Mouse (Mus musculus) liver (tissue): ENCODE results near the gene Themis2.
A peak's percentile ranks its signal among the peaks of the same experiment; 100 is the strongest.

Experiments
- DNase-seq: peaks from one replicate; pipeline ENCODE4 v3.0.0-alpha.2; 2020; ENCODE audit warnings: mixed read lengths

The Themis2 gene

DNA sequence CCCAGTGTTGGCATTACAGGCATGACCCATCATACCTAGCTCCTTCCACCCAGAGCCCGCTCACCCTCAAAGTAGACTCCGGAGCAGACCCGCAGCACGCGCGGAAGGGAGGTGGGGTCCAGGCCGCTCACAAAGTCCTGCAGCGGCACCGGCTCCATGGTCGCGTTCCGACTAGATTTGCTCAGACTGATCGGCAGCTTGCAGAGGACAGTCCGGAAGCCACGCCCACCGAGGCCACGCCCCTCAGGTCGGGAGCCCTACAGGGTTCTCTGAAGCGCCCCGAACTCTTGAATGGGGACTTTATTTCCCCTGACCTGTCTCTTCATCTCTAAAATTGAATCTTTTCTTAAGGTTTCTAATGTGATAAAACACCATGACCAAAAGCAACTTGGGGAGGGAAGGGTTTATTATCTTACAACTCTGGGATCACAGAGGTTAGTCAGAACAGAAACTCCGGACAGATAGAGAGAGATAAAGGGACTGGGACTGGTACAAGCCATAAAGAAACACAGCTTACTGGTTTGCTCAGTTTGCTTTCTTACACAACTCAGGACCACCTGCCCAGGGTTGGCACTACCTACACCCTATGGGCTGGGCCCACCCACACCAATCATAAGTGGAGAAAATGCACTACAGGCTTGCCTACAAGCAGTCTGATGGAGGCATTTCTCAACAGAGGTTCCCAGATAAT lies at the start of gene Themis2:
Gene Themis2 (minus strand): TSS at position 192 of the 691 bp plus-strand sequence.
- DNase-seq: peak; percentile 93

DNA sequence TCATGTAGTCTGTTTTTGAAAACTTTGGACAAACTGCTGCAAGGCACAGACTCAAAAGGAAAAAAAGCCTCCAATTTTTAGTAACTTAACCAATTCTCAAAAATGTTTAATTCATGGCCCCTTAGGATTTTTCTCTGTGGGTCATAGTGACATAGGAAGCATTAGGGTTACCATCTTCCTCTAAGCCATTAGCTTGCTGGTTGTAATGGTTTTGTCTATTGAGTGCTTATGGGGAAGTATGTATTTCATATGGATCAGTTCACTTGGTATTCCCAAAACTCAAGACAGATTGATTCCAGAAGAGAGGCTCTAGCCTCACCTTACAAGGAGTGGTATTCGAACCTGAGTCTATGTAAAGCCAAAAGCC lies 47.5 kb upstream of the Themis2 start:
- DNase-seq: no peak

DNA sequence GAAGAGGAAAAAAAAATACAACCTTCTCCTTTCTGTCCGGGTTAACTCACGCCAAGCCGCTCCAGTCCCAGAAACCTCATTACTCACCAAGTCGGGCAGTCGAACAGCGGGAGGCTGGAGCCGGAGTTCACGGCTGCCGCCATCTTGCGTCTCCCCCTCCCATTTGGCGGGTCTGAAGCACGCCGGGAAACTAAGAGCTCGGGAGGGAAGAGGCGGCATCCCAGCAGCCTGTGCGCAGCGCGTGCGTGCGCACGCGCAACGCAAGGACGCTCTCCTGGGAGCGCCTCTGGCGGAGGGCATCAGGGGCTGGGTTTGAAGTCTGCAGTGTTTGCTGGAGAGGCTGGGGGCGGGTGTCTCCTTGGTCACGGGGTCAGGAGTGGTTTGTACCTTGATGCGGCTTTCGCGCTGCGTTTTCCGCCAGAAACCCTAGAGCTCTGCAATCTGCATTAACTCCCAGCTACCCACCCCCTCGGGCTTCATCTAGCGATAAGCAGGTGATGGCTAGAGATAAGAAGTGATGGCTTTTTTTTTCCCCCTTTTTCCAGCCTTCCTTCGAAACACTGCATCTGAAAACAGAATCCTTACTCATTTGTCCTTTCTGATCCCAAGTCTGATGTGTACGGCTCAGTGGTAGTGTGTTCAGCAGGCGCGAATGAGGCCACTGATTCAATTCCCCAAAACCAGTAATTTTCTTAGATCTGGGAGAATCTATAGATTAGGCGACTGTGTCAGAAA lies 47.0 kb upstream of the Themis2 start, which contains the start of gene Ppp1r8:
Gene Ppp1r8 (minus strand): TSS at position 200 of the 735 bp plus-strand sequence.
- DNase-seq: peak; percentile 90

DNA sequence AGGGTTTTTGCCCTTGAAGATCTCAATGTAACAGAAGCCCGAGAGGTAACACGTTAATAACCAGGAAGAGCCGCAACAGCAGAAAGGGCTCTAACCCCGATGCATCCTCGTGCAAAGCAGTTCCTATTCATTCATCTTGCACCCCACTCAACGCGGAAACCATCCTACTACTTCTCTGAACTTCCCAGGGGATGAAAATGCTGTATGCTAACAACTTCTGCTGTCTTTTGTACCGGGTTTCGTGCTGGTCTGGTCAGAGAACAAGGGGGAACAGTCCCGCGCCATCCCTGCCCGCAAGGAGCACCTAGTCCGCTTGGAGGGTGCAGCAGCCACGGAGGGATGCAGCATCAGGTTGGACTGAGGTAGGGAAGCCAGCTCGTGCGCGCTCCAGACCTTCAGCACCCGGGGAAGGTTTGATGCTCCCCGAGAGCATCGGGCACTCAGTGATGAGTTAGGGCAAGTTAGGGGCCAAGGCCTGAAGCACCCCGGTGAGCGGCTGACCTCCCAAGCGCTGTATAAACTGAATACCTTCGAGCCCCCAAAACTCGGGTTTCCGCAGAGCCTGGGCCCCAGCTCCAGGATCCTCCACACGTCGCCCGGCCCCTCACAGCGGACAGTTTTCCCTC lies 46.2 kb upstream of the Themis2 start:
- DNase-seq: peak; percentile 51

DNA sequence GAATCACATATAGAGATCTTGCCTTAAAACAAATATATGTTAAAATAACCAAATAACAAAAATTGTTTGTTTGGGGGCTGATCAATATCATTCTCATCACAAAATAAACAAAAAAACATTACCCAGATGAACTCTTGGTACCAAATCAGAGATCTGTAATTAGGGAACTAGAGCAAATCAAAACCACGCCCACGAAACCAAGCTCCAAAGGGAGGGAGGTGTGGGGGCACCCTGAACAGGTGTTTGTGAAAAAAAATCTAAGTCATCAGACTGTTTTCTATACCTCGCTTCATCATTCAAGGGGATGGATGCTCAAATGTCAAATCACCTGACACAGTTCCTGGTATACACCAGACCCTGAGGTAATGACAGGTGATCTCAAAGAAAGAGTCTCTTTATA lies 45.3 kb upstream of the Themis2 start:
- DNase-seq: no peak

DNA sequence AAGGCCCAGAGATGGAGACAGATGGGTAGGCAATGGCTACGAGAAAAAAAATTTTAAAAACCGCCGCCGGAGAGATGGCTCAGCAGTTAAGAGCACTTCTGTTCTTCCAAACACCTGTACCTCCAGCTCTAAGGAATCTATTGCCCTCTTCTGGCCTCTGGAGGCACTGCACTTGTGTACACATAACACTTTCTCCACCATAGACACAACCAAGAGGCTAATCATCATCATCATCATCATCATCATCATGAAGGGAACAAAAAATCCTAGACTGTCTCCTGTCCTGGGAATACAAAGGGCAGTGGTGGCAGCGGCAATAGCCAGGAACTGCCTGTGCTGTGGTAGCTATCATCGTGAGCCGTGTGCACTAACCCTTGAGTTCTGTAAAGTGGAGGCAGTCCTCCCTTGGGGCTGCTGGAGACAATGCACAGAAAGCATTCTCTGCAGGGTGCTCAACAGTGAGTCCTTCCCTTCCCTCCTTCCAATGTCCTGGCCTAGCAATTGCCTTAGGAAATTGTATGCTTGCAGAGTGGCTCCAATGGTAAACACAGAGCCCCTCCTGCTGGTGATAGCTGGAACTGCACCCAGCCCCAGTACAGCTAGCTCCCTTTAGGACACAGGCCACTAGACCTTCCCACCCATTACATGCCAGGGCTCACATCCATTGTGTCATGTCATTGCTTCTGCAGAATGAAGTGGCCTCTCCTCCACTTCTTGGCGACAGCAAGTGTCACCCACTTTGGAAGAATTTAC lies 27.6 kb upstream of the Themis2 start:
- DNase-seq: peak; percentile 86

DNA sequence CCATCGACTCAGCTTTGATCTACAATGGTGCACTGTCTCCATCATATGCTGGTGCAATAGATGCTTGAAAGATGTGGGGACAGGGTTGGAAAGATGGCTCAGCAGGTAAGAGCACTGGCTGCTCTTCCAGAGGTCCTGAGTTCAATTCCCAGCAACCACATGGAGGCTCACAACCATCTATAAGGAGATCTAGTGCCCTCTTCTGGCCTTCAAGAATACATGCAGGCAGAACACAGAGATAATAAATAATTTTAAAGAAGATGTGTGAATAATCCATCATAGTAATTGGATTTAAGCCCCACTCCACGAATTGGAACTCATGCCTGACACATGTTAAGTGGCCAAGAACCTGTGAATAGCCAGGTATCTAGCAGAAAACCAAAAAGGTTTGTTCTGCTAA lies 22.3 kb upstream of the Themis2 start:
- no peak for DNase-seq

DNA sequence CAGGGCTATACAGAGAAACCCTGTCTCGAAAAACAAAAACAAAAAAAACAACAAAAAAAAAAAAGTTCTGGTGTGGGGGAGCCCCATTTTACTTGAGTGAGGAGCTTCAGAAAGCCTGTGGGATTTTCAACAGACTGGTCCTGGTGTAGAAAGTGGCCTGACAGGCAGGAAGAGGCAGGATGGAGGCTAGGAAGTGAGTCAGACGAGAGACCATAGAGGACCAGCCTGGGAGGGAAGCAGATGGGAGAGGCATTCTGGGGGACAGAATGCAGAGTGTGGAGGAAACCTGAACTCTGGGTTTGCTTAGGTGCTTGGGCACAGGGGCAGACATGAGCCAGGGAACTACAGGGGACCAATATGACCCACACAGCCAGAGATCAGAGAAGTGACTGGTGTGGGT lies 20.7 kb upstream of the Themis2 start:
- DNase-seq: no peak

DNA sequence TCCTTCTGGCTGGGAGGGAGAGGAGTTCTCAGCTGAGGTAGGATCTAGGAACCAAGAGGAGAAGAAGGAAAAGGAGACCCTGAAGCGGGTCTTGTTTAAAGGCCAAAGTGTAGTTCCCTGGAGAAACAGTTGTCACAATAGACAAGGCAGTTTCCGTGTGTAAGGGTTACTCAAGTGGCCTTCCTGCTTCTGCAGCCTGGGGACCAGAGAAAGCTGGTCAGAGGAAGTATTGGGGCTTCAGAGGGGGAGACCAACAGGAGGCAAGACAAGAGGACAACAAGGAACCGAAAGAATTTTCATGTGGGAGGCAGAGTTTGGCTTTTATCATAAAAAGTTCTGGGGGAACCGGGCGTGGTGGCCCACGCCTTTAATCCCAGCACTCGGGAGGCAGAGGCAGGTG lies 20.2 kb upstream of the Themis2 start:
- no peak for DNase-seq

DNA sequence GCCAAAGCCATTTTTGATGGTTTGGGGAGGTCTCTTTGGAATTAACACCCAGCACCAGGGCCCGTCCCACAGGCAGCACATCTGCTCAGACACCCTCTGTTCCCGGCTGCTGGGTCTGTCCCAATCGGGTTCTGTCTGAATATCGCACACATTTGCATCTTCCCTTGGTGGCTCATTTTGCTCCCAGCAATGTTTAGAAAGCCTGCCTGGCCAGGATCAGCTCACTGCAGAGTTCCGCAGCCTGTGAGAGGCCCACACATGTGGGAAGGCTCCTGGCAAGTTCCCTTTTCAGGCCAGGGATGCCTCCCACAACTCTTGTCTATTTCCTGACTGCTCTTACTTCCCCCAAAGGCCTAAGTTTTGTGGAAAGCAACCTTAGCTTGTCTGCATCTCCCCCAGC lies 13.4 kb upstream of the Themis2 start:
- DNase-seq: peak; percentile 19

DNA sequence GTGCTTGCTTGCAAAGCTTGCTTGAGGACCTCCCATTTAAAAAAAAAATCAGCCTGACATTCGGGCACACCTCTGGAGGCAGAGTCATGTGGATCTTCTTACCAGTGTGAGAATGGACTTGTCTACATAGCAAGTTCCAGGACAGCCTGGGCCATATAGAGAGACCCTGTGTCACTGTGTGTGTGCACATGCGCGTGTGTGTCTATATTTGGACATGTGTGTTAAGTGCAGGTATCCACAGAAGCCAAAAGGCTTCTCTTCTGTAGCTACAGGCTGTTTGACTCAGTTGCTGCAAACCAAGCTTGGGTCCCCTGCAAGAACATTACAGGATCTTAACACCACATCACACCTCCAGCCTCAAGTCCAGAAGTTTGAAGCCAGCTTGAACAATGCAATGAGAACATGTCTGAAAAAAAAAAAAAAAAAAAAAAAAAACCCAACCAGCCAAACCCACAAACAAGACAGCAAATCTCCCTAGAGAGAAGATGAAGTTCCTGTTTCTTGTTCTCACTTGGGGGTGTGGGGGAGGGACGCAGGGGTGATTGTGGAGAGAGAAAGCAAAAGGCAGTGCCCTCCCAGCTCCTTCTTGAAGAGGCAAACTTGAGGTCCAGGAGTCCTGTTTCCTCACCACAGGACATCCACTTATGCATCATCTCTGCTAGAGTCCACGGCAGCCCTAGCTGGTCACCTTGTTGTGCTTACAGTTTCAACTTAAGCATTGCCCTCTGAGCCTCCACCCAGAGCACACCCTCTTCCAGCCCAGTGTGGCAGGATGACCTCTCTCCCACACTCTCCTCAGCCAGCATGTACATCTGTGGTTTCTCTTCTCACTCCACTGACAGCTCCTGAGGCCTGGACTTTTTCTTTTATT lies 11.8 kb upstream of the Themis2 start:
- peak; percentile 29 for DNase-seq

DNA sequence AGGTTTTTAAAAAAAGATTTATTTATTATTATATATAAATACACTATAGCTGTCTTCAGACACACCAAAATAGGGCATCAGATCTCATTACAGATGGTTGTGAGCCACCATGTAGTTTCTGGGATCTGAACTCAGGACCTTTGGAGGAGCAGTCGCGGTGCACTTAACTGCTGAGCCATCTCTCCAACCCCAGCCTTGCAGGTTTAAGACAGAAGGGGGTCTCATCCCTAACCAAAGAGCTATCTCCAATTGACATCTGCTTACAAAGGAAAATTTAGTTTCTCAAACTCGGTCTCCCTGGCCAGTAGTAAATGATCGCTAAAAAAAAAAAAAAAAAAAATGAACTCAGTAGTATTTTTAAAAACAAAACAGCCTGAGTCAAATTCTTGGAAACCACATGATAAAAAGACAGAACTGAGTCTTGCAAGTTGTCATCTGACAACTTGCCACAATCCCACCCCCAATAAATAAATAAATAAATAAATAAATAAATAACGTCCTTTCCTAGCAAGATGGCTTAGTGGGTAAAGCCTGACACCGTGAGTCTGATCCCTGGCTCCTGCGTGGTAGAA lies 10.5 kb upstream of the Themis2 start:
- no peak for DNase-seq

DNA sequence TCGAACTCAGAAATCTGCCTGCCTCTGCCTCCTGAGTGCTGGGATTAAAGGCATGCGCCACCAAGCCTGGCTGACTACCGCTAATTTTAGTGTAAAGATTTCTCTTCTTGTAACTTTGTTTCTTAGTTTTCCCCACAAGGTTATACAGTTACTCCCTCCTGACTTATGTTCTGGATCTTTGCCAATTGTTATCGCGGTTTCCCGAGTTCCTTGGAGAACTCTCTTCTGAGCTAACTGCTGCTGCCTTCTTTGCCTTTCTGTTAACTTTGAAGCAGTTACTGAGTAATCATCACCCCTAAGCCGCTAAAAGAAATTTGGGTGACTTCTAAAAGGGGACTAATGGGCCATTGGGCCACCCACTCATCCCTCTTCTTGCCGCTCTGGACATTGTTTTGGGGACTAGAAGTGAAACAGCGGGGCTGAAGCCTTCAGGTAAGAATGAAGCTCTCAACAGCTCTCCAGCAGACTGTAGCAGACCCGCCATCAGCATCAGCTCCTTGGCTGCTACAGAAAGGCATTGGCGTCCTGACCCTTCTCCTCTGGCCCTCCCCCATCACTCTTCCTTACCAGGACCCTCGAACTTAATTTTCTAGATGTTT lies 9.5 kb upstream of the Themis2 start:
- DNase-seq: no peak

DNA sequence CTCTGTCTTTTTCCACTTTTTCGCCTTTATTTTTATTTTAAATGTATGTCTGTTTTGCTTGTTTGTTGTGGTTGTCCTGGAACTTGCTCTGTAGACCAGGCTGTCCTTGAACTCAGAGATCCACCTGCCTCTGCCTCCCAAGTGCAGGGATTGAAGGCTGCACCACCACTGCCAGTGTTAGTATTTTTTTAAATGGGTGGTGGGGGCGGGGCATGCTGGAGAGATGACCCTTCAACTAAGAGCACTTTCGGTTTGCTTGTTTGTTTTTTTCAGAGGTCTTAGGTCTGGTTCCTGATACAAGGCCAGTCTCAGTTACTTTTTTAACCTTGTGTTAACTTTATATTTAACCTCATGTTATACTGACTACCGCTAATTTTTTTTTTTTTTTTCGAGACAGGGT lies 9.0 kb upstream of the Themis2 start:
- no peak for DNase-seq

DNA sequence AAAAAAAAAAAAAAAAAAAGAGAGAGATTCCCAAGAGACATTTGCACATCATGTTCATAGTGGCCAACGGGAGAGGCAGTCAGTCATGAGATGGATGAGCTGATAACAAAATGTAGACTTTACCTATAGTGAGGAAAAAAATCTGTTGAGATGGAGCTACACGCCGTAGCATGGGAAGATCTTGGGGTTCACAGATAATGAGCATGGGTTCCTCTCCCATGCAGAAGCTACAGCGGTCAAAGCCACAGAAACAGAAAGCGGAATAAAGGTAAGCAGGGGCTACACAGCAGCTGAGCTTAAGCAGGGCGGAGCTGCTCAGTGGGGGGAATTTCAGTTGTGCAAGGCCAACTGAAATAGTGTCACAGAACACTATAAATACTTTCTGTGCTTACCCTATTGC lies 8.1 kb upstream of the Themis2 start:
- peak; percentile 29 for DNase-seq

DNA sequence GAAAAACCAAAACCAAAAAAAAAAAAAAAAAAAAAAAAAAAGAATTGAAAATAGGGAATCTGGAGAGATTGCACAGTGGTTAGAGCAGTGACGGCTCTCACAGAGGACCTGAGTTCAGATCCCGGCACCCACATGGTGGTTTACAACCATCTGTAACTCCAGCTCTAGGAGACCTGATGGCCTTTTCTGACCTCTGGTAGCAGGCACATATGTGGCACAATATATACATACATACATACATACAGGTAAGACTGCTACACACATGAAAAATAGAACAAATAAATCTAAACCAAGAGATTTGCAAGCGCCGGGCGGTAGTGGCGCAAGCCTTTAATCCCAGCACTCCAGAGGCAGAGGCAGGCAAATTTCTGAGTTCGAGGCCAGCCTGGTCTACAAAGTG lies 7.7 kb upstream of the Themis2 start:
- DNase-seq: no peak

DNA sequence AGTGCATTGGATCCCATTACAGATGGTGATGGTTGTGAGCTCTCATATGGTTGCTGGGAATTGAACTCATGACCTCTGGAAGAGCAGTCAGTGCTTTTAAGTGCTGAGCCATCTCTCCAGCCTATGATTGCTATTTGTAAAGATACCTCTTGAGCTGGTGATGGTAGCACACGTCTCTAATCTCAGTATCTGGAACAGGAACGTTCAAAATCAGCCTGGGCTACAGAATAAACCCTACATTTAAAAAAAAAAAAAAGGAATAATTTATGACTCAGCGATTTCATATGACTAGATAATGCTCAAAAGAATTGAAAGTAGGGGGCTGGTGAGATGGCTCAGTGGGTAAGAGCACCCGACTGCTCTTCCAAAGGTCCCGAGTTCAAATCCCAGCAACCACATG lies 7.0 kb upstream of the Themis2 start:
- no peak for DNase-seq

DNA sequence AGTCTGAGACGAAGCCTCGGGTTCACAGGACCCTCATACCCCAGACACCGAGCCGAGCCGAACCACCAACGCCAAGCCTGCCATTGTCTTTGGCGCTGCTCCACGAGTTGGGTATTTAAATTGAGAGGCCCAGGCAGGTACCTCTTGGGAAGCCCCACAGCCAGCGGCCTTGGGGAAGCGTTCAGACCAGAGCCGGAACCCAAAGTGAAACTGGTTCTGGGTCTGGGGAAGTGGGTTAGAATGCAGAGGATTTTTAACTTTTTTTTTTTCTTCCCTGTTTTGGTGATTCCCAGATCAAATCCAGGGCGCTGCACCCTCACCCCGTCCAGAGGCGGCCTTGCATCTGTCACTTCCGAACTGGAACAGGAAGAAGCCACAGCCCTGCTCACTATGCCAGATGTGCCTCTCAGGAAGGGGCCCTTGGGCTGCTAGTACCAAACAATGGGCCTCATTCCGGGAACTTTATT lies 6.0 kb upstream of the Themis2 start:
- peak; percentile 38 for DNase-seq

DNA sequence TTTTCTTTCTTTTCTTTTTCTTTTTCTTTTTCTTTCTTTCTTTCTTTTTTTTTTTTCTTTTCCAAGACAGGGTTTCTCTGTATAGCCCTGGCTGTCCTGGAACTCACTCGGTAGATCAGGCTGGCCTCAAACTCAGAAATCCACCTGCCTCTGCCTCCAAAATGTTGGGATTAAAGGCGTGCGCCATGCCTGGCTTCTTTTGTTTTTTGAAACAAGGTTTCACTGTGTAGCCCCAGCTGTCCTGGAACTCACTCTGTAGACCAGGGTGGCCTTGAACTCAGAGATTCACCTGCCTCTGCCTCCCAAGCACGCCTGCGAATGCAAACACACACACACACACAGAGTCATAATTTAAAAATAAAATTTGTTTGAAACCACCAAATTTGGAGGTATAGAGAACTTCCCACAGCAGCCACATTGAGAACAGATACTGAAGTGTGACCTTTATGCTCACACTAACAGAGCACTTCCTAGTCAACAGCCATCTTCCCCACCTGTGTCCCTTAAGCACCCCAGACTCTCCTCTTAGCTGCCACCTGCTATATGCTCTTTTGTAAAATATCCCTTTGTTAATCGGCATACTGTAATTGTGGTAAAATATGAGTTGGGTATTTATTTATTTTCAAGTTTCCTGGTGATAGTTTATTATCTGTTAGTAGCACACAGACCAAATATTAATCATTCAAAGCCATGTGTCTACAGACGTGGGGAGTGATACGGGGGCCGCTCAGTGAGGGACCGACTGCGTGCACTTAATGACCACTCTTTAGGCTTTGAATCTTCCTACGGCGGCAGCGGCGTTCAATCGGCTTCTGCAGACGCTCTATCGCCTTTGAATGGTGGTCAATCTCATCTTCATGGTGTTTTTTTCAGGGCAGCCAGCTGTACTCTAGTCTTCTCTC lies 5.2 kb upstream of the Themis2 start:
- DNase-seq: peak; percentile 25

DNA sequence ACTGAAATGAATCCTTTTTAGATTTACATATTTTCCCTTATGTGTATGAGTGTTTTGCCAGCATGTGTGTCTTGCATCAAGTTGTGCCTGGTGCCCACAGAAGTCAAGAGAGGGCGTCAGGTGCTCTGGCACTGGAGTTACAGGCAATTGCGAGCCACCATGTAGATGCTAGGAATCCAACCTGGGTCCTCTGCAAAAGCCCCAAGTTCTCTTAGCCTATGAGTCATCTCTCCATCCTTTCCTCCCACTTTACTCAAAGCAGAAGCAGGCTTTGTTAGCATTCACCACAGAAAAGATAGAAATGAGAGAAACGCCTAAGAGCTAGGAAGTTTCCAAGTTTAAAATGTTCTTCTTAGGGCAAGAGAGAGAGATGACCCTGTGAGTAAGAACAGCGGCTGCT lies 3.7 kb upstream of the Themis2 start:
- no peak for DNase-seq
